Mouse (Mus musculus) ovary, adult 18-20 months (tissue): Measurements from ENCODE around the gene Zfhx3.

Experiments used
- DNase-seq: peaks from one replicate; pipeline ENCODE4 v3.0.0; 2022; ENCODE audit warnings: low spot score, mixed read lengths

Zfhx3 gene

GRCm38 (mm10) chr8:108361402-108361801 is 419.0 kb downstream of the Zfhx3 start:
- DNase-seq = no peak

DNA sequence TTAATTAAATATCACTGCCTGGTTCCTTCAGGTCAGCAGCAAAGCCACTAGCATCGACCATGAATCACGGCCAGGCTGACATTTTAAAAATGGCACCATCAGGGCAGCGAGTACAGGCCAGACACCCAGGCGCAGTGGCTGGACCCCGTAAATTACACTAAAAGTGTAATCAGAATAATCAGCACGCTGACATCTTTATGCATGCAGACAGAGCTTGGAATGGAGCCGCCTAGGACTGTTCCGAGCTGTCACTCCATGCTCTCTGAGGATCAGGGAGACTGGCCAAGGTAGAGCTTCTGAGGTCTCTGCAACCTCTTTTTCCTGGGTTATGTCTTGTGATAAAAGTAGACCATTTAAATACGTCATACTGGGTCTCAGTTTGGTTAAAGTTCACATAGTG is 420.0 kb downstream of the Zfhx3 start:
- no peak for DNase-seq

GRCm38 (mm10) chr8:108363435-108363834 is 421.0 kb downstream of the Zfhx3 start:
- DNase-seq = no peak

- no peak for DNase-seq
Measured at GRCm38 (mm10) chr8:108363856-108364255, 421.4 kb downstream of the Zfhx3 start.

DNA sequence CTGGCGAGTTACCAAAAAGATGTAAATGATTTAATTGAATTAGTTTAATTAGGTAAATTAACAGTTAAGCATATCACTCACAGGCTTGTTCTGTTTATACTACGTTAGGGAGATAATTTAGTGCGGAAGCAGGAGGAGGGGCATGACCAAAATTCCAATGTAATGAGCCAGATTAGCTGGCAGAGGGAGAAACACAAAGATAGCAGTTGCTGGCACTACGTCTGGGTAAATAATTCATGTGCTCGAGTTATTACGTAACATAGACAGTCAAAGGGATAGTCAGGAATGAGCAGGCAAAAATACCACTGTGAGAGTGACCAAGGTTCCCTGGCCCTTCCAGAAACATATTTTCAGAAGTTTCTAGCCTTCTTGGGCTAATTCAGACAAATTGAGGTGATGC is 426.6 kb downstream of the Zfhx3 start:
- peak; percentile 42 for DNase-seq

- no peak for DNase-seq
Measured at GRCm38 (mm10) chr8:108370731-108371130, 428.3 kb downstream of the Zfhx3 start.

- DNase-seq = no peak
Measured at GRCm38 (mm10) chr8:108373046-108373445, 430.6 kb downstream of the Zfhx3 start.

GRCm38 (mm10) chr8:108378036-108378435 is 435.6 kb downstream of the Zfhx3 start:
- no peak for DNase-seq

GRCm38 (mm10) chr8:108383121-108383520 is 440.7 kb downstream of the Zfhx3 start:
- DNase-seq = no peak

DNA sequence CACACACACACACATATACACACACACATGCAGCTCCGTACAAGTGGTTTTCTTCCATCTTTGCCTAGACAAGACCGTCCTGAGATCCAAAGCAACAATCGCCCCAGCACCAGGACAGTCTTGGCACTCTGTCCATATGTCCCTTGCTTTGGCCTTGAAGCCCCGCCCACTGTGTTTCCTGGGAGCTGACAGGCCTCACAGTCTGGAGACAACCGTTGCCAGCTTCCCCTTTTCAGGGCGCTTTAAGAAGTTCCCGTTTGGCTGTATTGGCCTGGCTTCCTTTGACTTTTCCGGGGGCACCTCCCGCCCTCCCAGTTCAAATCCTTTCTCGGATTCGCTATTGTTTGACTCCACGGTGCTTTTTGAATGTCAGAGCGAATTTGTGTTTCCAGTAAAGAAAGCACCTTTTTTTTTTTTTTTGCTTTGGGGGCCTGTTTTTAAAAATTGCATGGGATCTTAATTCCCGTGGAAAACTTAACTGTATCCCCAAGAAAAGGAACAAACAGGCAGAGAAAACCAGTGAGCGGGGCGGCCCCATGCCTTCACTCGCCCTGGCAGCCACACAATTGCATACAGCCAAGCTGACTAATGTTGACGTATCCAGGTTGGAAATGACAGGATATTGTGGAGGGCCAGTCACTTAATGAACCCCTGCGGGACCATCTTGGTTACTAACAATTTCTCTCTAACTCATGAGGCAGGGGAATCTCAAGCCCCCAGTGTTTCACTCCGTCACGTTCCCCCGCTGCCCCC is 444.9 kb downstream of the Zfhx3 start:
- no peak for DNase-seq

- DNase-seq = no peak
Measured at GRCm38 (mm10) chr8:108387913-108388274, 445.4 kb downstream of the Zfhx3 start.

- DNase-seq = no peak
Measured at GRCm38 (mm10) chr8:108392909-108393308, 450.5 kb downstream of the Zfhx3 start.

- DNase-seq = no peak
Measured at GRCm38 (mm10) chr8:108402149-108402548, 459.7 kb downstream of the Zfhx3 start.

GRCm38 (mm10) chr8:108406716-108407494 is 464.5 kb downstream of the Zfhx3 start:
- no peak for DNase-seq

DNA sequence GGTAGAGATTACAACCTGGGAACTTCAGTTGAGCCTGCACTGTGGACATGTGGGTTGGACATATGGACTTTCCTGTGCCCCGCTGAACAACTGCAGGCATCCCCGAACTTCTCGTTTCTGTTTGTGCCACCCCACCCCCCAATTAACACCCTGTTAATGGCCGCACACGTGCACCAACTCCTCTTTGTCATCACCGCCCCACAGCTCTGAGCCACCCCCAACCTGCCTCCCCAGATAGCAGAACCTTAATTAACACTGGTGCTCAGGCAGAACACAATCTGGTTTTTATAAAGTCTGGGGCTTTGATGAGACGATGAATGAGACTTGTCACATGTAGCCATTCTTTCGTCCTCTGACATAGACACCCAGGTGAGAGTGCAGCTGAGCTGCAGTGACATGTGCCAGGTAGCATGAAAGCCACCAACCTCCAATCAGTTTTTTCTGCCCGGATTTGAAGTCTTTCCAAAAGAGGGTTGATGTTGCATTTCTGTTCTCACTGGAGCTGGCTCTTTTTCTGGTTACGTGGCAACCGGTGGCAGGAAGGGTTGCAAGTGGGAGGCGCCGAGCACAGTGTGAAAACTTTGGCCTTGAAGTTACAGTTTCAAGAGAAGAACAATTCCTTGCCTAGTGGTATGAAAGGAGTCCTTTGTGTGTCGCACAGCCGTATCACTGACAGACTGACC is 476.9 kb downstream of the Zfhx3 start:
- DNase-seq = no peak

DNA sequence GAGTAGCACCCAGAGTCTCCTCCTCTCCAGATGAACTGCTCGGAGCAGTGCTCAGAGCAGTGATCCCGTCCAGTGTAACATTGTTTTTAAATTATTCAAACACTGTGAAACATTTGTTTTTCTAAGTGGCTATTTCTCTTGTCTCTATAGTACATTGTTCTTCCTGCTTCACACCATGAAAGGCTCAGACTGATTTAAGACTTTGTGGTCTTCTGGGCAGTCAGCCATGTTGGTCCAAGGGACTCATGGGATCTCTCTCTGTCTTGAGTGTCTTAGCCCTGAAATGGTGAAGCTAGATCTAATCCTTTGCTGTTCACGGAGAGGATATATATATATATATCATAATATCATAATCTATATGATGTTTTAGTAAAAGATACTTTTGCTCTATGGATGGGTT is 480.1 kb downstream of the Zfhx3 start:
- no peak for DNase-seq

GRCm38 (mm10) chr8:108424337-108424736 is 481.9 kb downstream of the Zfhx3 start:
- no peak for DNase-seq

- DNase-seq = no peak
Measured at GRCm38 (mm10) chr8:108433321-108433720, 490.9 kb downstream of the Zfhx3 start.

- no peak for DNase-seq
Measured at GRCm38 (mm10) chr8:108434510-108434909, 492.1 kb downstream of the Zfhx3 start.

DNA sequence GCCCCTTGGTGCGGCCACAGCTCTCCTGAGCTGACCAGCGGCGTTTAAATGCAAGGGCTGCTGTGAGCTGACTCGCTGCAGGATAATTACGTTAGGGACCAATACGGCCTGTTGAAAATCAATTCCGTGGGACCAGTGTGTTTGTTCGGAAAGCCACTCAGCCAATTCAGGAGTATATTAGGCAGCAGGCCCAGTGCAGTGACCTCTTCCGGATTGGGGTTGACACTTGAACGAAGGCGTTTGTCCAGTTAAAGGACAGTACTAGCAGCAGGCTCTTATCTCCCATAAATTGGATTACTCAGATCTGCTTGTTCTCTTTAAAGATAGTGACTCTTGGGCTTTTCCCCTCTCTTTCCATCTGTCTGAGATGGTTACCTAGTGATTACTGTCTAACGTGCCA is 493.9 kb downstream of the Zfhx3 start:
- DNase-seq = no peak

GRCm38 (mm10) chr8:108437316-108437830 is 494.9 kb downstream of the Zfhx3 start:
- DNase-seq = no peak

DNA sequence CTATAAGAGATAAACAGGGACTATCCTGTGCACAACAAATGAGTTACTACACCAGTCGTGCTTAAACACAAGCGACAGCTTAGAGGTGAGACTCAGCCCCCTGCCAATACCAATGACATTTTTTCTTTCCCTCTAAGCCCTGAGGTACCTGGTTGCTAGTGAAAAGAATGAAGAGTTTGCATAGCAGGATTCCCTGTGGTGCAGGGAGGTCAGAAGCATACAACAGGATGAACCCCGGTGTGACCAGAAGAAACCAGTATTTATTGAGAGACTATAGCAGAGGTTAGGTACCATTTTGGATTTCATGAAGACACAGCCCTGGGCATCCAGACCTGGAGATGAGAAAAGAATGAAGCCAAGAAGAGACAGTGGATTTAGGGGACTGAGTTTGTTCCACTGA is 498.0 kb downstream of the Zfhx3 start:
- DNase-seq = no peak

DNA sequence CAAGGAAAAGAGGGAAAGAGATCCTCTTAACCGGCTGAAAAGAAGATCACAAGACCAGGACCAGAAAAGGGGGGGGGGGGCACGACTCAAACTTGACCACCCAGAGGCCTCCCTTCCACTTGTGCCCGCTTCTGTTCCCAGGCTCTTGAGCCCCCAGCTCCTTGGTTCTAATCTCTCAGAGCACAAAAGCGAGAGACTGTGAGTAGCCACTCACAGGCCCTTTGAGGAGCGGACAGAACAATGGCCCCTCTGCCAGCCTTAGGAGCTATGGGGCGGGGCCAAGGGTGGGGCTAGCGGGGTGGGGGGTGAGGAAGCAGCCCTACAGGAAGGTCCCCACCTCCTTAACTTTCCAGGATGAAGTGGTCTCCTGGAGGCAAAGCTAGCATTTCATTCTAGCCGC is 508.4 kb downstream of the Zfhx3 start:
- DNase-seq = no peak
